Mouse (Mus musculus): ENCODE measurements at regions not wholly inside any gene's neighbourhood (a gene's known extent, or its start where the extent isn't known, plus 50 kb on each side); places are given as distances from the start of the nearest gene placed in this dataset.
A peak's percentile ranks its signal among the peaks of the same experiment; 100 is the strongest.

DNA sequence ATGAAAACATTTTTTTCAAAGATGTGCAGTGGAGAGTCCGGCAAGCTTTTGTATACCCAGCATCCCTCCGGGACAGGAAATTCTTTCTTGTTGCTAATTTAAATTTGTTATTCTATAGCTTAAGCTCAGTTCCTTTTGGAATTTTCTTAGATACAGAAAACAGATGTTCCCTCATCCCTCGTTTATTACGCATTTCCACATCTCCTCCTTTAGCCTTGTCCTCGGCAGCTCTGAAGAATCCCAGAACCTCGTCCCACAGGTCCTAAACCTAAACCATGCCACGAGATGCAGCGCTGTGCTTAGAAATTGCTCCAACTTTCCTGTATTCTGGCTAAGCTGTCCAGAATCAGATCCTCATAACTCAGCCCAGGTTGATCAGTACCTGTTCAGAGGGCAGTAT, 332.0 kb downstream of the Adgrl2 start:
- no peak for DNase-seq (ENCODE audit: low spot score in 2 of 2)

GRCm38 (mm10) chr3:148656187-148656586, 334.2 kb downstream of the Adgrl2 start:
- DNase-seq (ENCODE audit: low spot score in 2 of 2) = peak; percentile 32 to 42

- DNase-seq (ENCODE audit: low spot score in 2 of 2) = no peak
These were observed 340.1 kb downstream of the Adgrl2 start for GRCm38 (mm10) chr3:148650241-148650640.

- no peak for DNase-seq (ENCODE audit: low spot score in 2 of 2)
These were observed 345.4 kb downstream of the Adgrl2 start for GRCm38 (mm10) chr3:148644924-148645323.

DNA sequence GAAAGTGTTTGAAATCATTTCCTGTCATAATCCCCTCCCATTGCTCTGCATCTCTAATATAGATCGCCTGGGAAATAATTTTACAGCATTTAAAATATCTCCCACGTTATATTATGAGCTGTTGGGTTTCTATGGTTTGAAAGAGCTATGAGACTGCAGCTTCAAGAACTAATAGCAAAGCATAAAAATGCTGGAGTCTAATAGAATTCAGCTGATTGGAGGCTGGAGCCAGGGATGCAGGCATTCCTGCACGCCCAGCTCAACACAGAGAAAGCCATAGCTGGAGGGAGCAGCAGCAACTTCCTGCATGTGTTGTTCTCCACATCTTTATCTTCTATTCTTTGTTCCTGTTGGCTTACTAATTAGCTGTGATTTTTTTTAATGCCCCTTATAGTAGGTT, 348.8 kb downstream of the Adgrl2 start:
- no peak for DNase-seq (ENCODE audit: low spot score in 2 of 2)

DNA sequence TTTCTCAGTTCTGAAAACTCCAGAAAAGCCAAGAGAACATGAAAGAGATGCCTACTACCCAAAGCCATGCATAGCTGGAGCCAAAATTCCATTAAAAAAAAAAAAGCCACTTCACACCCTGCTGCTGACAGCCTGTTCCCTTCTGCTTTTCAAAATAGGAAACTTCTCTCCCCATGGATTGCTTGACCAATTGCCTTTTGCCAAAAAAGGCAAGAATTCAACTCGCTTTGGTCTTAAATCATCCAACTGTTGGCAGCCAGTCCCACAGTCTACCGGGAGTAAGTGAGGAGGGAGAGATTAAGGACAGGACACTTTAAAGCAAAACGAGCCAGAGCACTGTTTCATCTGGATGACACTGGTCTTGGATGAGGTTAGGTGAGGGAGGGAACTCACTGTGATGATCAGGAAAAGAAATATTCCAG, 349.7 kb downstream of the Adgrl2 start:
- DNase-seq (ENCODE audit: low spot score in 2 of 2) = no peak

DNA sequence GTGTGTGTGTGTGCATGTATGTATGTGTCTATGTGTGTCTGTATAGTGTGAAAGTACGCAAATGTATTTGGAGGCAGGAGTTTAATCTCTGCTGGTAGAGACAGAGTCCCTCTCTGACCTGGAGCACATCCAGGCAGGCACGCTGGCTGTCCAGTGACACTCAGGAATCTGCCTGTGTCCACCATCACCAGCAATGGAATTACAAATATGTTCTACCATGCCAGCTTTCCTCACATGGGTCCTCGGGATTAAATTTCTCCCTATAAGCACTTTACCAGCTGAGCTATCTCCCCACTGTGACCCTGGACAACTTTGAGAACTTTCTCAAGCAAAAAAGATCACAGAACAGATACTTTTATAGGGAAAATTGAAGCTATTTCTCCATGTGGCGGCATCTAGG, 355.3 kb downstream of the Adgrl2 start:
- DNase-seq (ENCODE audit: low spot score in 2 of 2) = no peak

- no peak for DNase-seq (ENCODE audit: low spot score in 2 of 2)
These were observed 356.0 kb downstream of the Adgrl2 start for GRCm38 (mm10) chr3:148634352-148634751.

- DNase-seq (ENCODE audit: low spot score in 2 of 2) = no peak
These were observed 357.1 kb downstream of the Adgrl2 start for GRCm38 (mm10) chr3:148633291-148633690.

GRCm38 (mm10) chr3:148632449-148632848, 357.9 kb downstream of the Adgrl2 start:
- no peak for DNase-seq (ENCODE audit: low spot score in 2 of 2)

DNA sequence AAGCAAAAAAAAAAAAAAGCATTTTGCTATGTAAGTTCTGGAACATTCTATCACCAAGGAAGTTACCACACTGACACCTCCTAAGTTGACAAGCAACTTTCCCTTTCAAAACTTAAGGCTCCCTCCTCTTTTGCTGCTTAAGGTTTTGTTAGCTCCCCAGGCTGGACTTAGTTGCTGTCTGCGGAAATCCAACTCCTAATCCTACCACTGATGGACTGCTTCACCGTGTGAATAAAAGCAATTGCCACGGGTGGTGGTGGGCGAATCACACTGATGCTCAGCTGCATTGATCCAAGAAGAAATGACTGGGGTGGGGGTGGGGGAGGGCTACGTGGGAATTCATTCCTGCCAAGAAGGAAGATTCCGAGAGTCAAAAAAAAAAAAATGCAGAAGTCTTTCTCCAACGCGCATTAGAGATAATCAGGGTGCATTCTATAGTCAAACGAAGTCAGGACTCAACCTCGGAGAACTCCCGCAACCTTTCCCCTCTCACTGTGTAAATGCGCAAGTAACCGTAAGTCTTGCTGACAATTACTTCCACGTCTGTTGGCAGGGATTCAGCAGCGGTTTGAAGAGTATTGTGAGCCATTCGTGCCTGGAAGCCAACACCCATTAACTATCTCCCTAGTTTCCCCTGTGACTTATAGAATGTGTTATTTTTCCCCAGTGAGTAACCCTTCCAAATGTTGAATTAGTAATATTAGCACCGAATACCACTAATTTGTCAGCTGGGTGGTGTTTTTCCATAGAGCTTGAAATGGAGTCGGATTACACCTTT, 358.8 kb downstream of the Adgrl2 start:
- DNase-seq (ENCODE audit: low spot score in 2 of 2) = no peak

DNA sequence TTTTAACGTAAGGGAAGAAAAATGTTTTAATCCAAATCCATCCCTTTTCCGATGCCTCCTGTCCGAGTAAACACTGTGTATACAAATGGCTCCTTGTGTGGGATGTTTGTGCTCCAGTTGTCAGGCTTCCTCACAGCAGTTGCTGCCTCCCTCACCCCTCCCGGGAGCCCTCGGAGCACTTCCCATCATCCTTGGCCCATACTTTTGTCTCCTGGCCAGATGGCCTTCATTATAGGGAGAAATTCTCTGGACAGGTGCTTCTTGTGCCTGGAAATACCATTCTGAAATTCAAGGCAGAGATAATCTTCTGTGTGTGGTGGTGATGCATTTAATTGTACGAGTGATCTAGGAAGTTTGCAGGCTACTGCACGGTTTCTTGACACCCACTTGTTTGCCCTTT, 359.5 kb downstream of the Adgrl2 start:
- DNase-seq (ENCODE audit: low spot score in 2 of 2) = no peak

DNA sequence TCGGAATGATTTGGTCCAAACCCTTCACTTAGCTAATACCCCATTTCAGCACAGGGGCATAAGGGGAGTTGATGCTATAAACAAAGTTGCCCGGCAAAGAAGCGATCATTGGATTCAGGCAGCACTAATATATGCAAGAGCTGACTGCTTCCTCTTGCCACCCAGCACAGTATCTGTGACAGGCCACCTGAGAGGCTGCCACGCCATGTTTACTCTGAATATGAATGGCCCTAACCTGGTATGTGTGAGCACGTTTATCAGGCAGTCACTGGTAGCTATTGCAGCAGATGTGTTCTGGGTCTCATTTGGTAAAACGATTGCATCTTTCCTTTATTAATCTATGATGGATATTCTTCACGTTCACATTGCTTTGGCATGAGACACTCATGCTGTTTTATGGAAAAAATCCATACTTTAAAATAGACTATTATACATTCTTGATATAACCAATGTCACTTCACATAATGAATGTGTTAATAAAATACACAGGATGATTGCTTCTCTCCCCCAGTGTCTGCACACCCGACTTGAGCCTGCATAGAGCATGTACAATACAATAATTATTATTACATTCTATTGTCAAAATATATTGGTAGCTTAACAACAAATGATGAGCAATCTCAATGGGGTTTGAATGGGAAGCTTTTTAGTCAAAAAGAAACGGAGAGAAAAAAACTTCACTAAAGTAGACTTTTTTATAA, 375.2 kb downstream of the Adgrl2 start:
- no peak for DNase-seq (ENCODE audit: low spot score in 2 of 2)

DNA sequence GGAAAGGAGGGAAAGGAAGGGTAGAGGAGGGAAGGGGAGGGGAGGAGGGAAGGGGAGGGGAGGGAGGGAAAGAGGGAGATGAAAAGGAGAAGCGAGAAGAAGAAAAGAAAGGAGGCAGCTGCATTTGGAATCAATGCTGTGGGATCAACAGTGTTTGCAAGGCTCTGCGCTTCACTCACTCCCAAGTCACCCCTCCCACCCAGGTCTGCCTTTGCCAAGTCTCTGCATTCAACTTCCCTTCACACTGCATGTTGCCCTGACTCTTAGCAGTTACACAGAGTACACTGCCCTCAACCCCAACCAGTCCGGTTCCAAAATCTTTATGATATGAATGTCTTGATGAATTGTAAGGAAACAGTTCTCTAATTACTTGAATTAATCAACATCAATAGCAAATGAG, 376.9 kb downstream of the Adgrl2 start:
- no peak for DNase-seq (ENCODE audit: low spot score in 2 of 2)

DNA sequence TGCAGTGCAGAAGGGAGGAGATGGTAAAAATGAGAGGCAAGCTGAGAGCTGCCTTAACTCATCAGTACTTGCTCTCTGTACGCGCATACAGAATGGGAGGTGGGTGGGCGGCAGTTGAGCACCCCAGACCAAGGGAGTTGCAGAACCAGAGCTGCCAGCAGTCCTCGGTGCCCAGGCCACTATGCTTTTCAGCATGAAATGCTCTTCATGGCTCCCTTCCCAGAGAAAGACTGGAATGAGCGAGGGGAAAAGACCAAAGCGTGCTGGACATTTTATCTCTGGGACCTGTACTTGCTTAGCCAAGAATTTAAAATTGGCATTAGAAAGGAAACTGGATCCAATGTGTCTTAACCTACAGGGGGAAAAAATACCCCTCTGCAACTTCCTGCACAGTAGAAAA, 387.1 kb downstream of the Adgrl2 start:
- no peak for DNase-seq (ENCODE audit: low spot score in 2 of 2)

DNA sequence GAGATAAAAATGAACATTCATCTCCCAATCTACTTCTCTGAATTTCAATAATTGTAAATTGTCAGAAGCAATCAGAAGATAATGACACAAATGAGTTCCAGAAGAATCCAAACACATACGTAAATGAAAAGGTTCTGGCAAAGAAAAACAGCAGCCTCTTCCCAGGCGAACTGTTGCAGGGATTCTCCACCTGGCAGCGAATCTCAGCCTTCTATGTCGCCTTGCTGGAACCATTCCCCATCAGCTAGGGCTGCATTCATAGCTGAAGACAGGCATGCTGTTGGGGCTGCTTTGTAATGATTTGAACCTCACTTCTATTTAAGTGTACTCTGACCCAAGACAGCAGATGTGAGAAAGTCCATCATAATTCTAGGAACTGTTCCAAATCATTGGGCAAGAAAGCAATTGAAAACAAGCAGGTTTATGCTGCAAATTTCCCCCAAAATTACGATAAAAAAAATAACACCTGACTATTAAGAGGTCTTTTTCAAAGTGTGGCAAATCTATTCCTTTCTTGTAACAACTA, 387.6 kb downstream of the Adgrl2 start:
- no peak for DNase-seq (ENCODE audit: low spot score in 2 of 2)

- no peak for DNase-seq (ENCODE audit: low spot score in 2 of 2)
These were observed 394.8 kb downstream of the Adgrl2 start for GRCm38 (mm10) chr3:148595561-148595960.

DNA sequence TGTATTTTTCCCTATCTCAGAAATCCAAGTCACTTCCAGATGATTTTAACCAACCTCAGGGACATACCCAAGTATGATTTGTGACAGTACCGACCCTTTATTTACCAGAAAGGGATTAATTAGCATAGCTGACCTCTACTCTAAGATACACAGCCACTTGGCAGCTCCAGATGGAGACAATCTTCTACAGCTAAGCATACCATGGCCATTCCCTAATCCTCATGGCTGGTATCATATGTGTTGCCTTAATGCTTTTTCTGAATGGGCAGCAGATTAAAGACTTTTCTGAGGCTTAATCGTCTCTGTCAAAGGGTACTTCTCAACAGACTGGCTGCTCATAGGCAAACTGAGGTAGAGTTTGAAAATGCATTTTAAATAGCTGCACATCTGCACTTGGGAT, 400.8 kb downstream of the Adgrl2 start:
- no peak for DNase-seq (ENCODE audit: low spot score in 2 of 2)

DNA sequence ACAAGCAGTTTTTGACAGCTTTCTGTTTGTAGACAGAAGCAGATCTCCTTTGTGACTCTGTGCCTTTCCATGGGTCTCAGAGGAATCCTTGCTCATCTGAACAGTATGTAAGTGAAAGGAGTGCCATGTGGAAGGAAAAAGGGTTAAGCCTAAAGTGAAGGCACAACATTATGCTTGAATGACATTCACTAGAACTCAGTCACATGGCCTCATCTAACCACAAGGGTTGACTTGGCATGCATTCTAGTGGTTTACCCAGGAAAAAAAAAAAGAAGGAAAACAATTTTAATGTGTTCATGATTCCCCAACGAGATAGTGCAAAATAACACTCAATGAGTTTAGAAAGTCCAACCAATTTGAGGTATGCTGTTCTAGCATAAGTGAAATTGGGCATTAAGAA, 414.6 kb downstream of the Adgrl2 start:
- DNase-seq (ENCODE audit: low spot score in 2 of 2) = no peak

DNA sequence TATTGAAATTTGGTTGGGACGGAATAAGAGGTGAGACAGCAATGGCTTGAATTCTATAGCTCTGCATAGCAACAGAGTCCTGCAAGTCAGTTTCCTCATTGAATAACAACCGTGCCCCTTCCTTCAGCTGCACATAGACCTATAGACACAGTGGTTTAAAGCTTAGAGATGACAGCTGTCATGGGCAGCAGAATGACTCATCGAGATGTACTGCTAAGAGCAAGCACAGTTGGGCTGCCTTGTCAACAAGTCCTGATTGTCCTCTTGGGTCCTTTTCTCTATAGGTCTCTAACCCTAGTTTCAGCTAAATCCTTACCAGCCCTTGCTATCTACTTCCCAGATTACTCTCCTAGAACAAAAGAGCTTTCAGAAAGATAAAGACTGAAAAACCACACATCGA, 417.9 kb downstream of the Adgrl2 start:
- DNase-seq (ENCODE audit: low spot score in 2 of 2) = no peak

GRCm38 (mm10) chr3:148564716-148565115, 425.6 kb downstream of the Adgrl2 start:
- DNase-seq (ENCODE audit: low spot score in 2 of 2) = no peak

GRCm38 (mm10) chr3:148561211-148561610, 429.1 kb downstream of the Adgrl2 start:
- no peak for DNase-seq (ENCODE audit: low spot score in 2 of 2)

Measured in right cerebral cortex, postnatal 36 days (tissue).